Mouse (Mus musculus) ES-Bruce4 (cell line): ENCODE measurements around the gene Timeless. TPM values are rescaled to one million over a fixed set of nuclear protein-coding genes. Genes with fewer than 3 reads are reported as not detected.
A peak's percentile ranks its signal among the peaks of the same experiment; 100 is the strongest.
"Not testable (repeated sequence)": the region's sequence is repeated elsewhere in the genome, so short reads cannot be mapped to it uniquely, and the experiment has no call there.

Source experiments
- H3K27ac ChIP-seq: 2 replicates; pipeline ENCODE4 v1.5.1; 2012; ENCODE audit warnings: low read length, inconsistent platforms; ENCODE audit not compliant: insufficient read depth
- H3K27me3 ChIP-seq: 2 replicates; pipeline ENCODE4 v1.6.1; 2012; ENCODE audit warnings: mild to moderate bottlenecking, low read length, inconsistent platforms; ENCODE audit not compliant: control insufficient read depth, poor library complexity, insufficient read depth, severe bottlenecking
- H3K36me3 ChIP-seq: 2 replicates; pipeline ENCODE4 v1.6.1; 2012; ENCODE audit warnings: inconsistent platforms, mild to moderate bottlenecking, low read length, moderate library complexity; ENCODE audit not compliant: control insufficient read depth, poor library complexity, insufficient read depth, severe bottlenecking
- H3K4me1 ChIP-seq: one replicate; pipeline ENCODE4 v1.8.1; 2011; ENCODE audit warnings: low read length; ENCODE audit not compliant: control insufficient read depth, insufficient read depth
- H3K4me3 ChIP-seq: 2 replicates; pipeline ENCODE4 v1.5.1; 2011; ENCODE audit warnings: low read depth, mild to moderate bottlenecking, low read length
- H3K9ac ChIP-seq: 2 replicates; pipeline ENCODE4 v1.6.1; 2012; ENCODE audit warnings: low read depth, mild to moderate bottlenecking, inconsistent platforms; ENCODE audit not compliant: poor library complexity, severe bottlenecking
- H3K9me3 ChIP-seq: replicated peaks from 2 replicates; pipeline ENCODE4 v1.6.1; 2012; ENCODE audit warnings: mild to moderate bottlenecking, low read length, inconsistent platforms; ENCODE audit not compliant: control insufficient read depth, poor library complexity, insufficient read depth, severe bottlenecking
- CTCF ChIP-seq: IDR thresholded peaks from one replicate; pipeline ENCODE4 v1.8.1; 2011; ENCODE audit warnings: low read depth, low read length
- EP300 ChIP-seq: IDR thresholded peaks from 2 replicates; pipeline ENCODE4 v1.6.1; 2011; ENCODE audit warnings: low read depth, low read length; ENCODE audit not compliant: insufficient read depth
- POLR2A ChIP-seq: IDR thresholded peaks from one replicate; pipeline ENCODE4 v1.8.1; 2011; ENCODE audit warnings: low read length; ENCODE audit not compliant: insufficient read depth
- polyA plus RNA-seq: library from polyadenylated mRNA; stranded (reverse); fragments of >200 nt; gene quantifications from 2 replicates; pipeline ENCODE4 v1.2.4, GENCODE M21; 2011; ENCODE audit warnings: low read depth; ENCODE audit not compliant: missing spikeins, insufficient read depth, insufficient read length

Gene Timeless
- polyA plus RNA-seq, 1 experiment, result 64.1 TPM

DNA sequence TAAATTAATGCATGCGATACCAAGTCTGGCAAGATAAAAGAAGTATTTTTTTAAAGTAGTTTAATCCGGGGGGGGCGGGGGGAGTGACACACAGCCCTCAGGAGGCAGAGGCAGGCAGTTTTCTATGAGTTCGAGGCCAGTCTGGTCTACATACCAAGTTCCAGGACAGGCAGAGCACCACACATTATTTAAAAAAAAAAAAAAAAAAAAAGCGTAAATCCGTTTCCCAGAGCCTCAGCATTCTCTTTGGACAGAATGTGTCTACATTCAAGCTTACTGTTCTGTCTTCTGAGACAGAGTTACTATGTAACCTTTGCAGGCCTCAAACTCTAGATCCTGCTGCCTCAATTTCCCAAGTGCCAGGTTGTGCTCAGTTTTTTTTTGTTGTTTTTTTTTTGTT is 19.7 kb upstream of the Timeless start:
- Histone ChIP-seq H3K4me1 (no peaks in the 10 kb centered on the region), H3K4me3 (peak overlapping the region; percentile 75; the same call in 1 of the 2 replicates), H3K9me3 (no peaks in the 10 kb centered on the region), H3K36me3 (peaks cover 17% of the 10 kb centered on the region), H3K9ac (peak overlapping the region; percentile 86), H3K27ac (peak overlapping the region; percentile 64), H3K27me3 (no peaks in the 10 kb centered on the region)
- no peak for TF ChIP-seq POLR2A
- TF ChIP-seq CTCF, result no peak
- TF ChIP-seq EP300, result no peak

DNA sequence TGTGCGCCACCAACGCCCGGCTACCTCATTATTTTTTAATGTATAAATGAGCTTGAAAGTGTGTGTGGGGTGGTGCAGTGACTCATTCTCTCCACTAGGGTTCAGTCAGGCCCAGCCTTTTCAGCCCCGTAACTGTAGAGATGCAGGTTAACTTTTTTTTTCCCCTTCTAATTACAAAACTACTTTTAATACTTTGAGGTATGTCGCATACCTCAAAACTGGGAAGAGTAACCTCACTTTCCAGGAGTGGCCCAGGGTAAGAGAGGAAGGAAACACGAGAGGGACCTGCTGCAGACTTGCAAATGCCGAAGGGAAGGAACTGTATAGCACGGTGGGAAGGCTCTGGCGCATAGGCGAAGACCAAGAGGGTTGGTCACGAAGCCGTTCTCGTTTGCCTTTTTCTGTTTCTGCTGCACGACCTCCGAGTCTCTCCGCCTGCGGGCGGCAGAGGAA is 19.0 kb upstream of the Timeless start:
- Histone ChIP-seq H3K9ac (peak overlapping the region; percentile 56), H3K36me3 (peaks cover 9% of the 10 kb centered on the region), H3K27me3 (no peaks in the 10 kb centered on the region), H3K4me1 (no peaks in the 10 kb centered on the region), H3K4me3 (peak overlapping the region; percentile 74), H3K9me3 (no peaks in the 10 kb centered on the region), H3K27ac (peak overlapping the region; percentile 9; the same call in 1 of the 2 replicates)
- peak; percentile 40 for TF ChIP-seq CTCF
- TF ChIP-seq EP300, result no peak
- no peak for TF ChIP-seq POLR2A

DNA sequence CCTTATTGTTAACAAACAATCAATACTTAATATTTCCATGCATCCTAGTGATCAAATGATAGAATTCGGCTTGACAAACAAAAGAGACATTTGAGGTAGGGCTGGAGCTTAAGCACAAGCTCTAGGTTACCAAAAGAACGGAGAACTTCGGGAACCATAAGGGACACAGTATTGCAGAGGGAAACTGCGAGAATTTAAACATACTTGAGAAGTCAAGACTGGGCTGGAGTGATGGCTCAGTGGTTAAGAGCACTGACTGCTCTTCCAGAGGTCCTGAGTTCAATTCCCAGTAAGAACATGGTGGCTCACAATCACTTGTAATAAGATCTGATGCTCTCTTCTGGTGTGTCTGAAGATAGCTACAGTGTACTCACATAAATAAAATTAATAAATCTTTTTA is 17.8 kb upstream of the Timeless start:
- H3K9ac ChIP-seq, H3K4me3 ChIP-seq, H3K27me3 ChIP-seq, H3K4me1 ChIP-seq, H3K9me3 ChIP-seq, H3K36me3 ChIP-seq, H3K27ac ChIP-seq: not testable (repeated sequence)

DNA sequence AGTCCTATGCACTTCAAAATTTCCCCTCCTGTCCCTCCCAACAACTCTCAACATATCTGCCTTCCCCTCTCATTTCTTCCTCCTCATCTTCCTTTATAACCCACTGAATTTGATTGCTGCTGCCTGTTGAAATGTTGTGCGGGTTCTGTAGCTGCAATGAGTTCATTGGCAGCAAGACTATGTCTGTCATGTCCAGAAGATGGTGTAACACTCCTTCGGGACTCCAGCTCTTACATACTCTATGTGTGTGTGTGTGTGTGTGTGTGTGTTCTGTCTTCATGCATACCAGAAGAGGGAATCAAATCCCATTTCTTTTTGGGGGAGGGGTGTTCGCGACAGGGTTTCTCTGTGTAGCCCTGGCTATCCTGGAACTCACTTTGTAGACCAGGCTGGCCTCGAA is 16.9 kb upstream of the Timeless start:
- TF ChIP-seq EP300 (no peak), CTCF (no peak), POLR2A (no peak)
- Histone ChIP-seq H3K36me3 (no peaks in the 10 kb centered on the region; the same call in 1 of the 2 replicates), H3K4me1 (no peaks in the 10 kb centered on the region), H3K9me3 (no peaks in the 10 kb centered on the region), H3K9ac (no peak overlapping the region), H3K27me3 (no peaks in the 10 kb centered on the region), H3K4me3 (no peak overlapping the region), H3K27ac (no peak overlapping the region)

DNA sequence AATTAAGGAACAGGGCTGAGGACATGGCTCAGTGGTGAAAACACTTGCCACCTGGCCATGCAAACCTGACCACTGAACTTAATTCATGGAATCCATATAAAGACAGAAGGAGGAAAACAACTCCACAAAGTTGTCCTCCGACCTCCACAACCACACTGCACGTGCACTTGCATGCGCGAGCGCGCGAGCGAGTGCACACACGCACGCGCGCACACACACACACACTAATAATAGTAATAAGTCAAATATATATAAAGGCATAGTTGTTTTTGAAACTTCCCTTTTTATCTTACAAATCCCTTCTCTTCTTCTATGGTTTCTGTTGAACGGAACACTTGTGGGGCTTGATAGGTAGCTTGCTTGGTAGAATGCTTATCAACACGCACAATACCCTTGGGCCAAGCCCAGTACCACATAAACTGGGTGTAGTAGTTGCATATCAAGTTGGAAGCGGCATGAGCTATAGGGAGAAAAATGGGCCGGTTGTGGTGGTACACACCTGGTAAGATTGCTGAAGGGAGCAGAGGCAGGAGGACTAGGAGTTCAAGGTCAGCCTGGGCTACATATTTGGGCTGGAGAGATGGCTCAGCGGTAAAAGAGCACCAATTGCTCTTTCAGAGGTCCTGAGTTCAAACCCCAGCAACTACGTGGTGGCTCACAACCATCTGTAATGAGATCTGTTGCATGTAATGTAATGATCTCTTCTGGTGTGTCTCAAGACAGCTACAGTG is 13.3 kb upstream of the Timeless start:
- Histone ChIP-seq H3K9me3 (no peaks in the 10 kb centered on the region), H3K4me3 (no peak overlapping the region), H3K27ac (no peak overlapping the region), H3K27me3 (no peaks in the 10 kb centered on the region), H3K9ac (no peak overlapping the region), H3K4me1 (no peaks in the 10 kb centered on the region), H3K36me3 (no peaks in the 10 kb centered on the region)
- TF ChIP-seq EP300 (no peak), CTCF (no peak), POLR2A (no peak)

DNA sequence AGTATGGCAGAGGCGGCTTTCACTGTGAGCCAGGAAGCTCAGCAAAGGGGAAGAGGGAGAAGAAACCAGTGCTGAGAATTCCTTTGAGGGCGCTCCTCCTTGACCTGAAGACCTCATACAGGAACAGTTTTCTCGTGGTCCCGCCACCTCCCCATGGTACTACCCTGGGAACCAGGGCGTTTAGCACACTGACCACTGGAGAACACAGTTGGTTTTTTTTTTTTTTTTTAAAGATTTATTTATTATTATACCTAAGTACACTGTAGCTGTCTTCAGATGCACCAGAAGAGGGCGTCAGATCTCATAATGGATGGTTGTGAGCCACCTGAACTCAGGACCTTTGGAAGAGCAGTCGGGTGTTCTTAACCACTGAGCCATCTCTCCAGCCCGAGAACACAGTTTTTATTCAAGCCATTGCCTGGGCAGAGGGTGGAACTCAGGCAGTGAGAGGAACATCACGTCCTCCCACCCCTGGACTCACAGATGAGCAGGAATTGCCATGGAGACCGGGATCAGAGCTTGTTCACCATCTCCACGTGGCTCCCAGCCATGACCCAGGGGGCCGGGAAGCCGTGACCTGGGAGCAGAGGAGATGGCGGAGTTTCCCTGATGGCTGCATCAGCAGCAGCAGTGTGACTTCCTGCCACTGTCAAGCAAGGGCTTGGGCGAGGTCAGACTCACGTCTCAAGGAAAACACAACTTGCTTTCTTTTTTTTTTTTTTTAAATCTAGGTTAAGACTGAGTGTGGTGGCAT is 10.2 kb upstream of the Timeless start:
- H3K9ac ChIP-seq, result peak overlapping the region; percentile 6; the same call in 1 of the 2 replicates
- no peak for TF ChIP-seq CTCF
- no peak for TF ChIP-seq EP300
- TF ChIP-seq POLR2A, result no peak
- no peaks in the 10 kb centered on the region for H3K9me3 ChIP-seq
- H3K27me3 ChIP-seq, result no peaks in the 10 kb centered on the region
- H3K4me3 ChIP-seq, result no peak overlapping the region
- H3K4me1 ChIP-seq, result no peaks in the 10 kb centered on the region
- H3K27ac ChIP-seq, result 0 out of 2 replicates have a peak overlapping the region, but pooled peaks have one; percentile 7
- H3K36me3 ChIP-seq, result no peaks in the 10 kb centered on the region
